Comparison of ENCODE assay signal across 21 mouse cellular contexts in genomic region chr14:97795385-97795952, GRCm38 (mm10).
DNase-seq lines count a peak whose midpoint lies in the region; ATAC-seq and TF ChIP-seq lines count a peak whose summit lies in the region.
"Had no signal": no experiment of that assay in that cellular context is flagged by ENCODE, and none has a peak within 500 bp of the region (broad histone marks: within the 10 kb centered on the region; RNA-seq: fewer than 3 reads in every experiment).

No protein-coding gene starts in this region.

- no peak overlapping the region for H3K9ac ChIP-seq in kidney, embryonic 16.5 days (replicated peaks; ENCODE audit: low read length)
- H3K9ac ChIP-seq in lung, embryonic 15.5 days: no peak overlapping the region
- H3K9ac ChIP-seq: embryonic facial prominence, embryonic 12.5 days; forebrain, embryonic 15.5 days; hindbrain, embryonic 12.5 days had no signal

- WGBS in kidney, adult 2 months: 68% methylated on average over 5 of the region's 5 CpGs
- 63% methylated on average over 5 of the region's 5 CpGs for WGBS in kidney, embryonic 16.5 days
- 45% methylated on average over 5 of the region's 5 CpGs for WGBS in lung, embryonic 15.5 days
- 68% methylated on average over 5 of the region's 5 CpGs for WGBS in lung, adult 2 months

- no peaks in the 10 kb centered on the region for H3K27me3 ChIP-seq in kidney, adult 2 months (replicated peaks; ENCODE audit: control insufficient read depth, insufficient read depth, low read length)
- H3K27me3 ChIP-seq in kidney, embryonic 16.5 days (ENCODE audit: insufficient read depth, low read length): no peaks in the 10 kb centered on the region
- H3K27me3 ChIP-seq in lung, embryonic 15.5 days: no peaks in the 10 kb centered on the region
- H3K27me3 ChIP-seq: CH12.LX; embryonic facial prominence, embryonic 12.5 days; forebrain, embryonic 15.5 days; hindbrain, embryonic 12.5 days; Patski had no signal

- no peak for TF ChIP-seq POLR2A in kidney, adult 2 months (IDR thresholded peaks at IDR 0.05; ENCODE audit: low read depth, low read length)
- no peak for TF ChIP-seq POLR2A in lung, adult 2 months (IDR thresholded peaks at IDR 0.05; ENCODE audit: borderline replicate concordance, extremely low read depth, low read depth, low read length)

- no peaks in the 10 kb centered on the region for H3K9me3 ChIP-seq in kidney, embryonic 16.5 days (ENCODE audit: low read length)
- no peaks in the 10 kb centered on the region for H3K9me3 ChIP-seq in lung, embryonic 15.5 days
- H3K9me3 ChIP-seq: embryonic facial prominence, embryonic 12.5 days; forebrain, embryonic 15.5 days; hindbrain, embryonic 12.5 days had no signal

- no peak overlapping the region for H3K27ac ChIP-seq in kidney, adult 2 months (ENCODE audit: insufficient read depth, low read depth, low read length)
- H3K27ac ChIP-seq in kidney, embryonic 16.5 days (ENCODE audit: low read length): no peak overlapping the region
- H3K27ac ChIP-seq in lung, embryonic 15.5 days: no peak overlapping the region
- H3K27ac ChIP-seq: embryonic facial prominence, embryonic 12.5 days; forebrain, embryonic 15.5 days; hindbrain, embryonic 12.5 days had no signal

- no peak overlapping the region for H3K4me2 ChIP-seq in kidney, embryonic 16.5 days (replicated peaks; ENCODE audit: low read depth, low read length)
- H3K4me2 ChIP-seq in lung, embryonic 15.5 days: no peak overlapping the region
- H3K4me2 ChIP-seq: embryonic facial prominence, embryonic 12.5 days; forebrain, embryonic 15.5 days; heart, embryonic 11.5 days; hindbrain, embryonic 12.5 days had no signal

- no peak for TF ChIP-seq CTCF in kidney, adult 2 months (conservative IDR thresholded peaks at IDR 0.05; ENCODE audit: insufficient read depth, insufficient read length, low read depth, low read length)
- TF ChIP-seq CTCF in lung, adult 2 months (IDR thresholded peaks at IDR 0.05; ENCODE audit: insufficient read depth, low read length): no peak

- DNase-seq in kidney, adult 2 months: peak; percentile 24
- no peak for DNase-seq in kidney, postnatal 4 days
- DNase-seq in kidney, postnatal 36 days: no peak
- DNase-seq in lung, adult 2 months: no peak
- peak; percentile 7 for DNase-seq in lung, postnatal 36 days
- DNase-seq: adrenal gland, postnatal 14 days; cerebellum, adult 11-12 months; cerebellum, adult 9-10 months; cerebellum, postnatal 25 days; gastrocnemius, postnatal 36 days; heart, adult 11 months; heart, postnatal 36 days had no signal

- H3K4me3 ChIP-seq in kidney, adult 2 months (ENCODE audit: insufficient read depth, low read depth, low read length): no peak overlapping the region
- no peak overlapping the region for H3K4me3 ChIP-seq in kidney, embryonic 16.5 days (ENCODE audit: low read length)
- H3K4me3 ChIP-seq in lung, embryonic 15.5 days: no peak overlapping the region
- no peak overlapping the region for H3K4me3 ChIP-seq in lung, adult 2 months (replicated peaks; ENCODE audit: extremely low read depth, low read depth, low read length)
- H3K4me3 ChIP-seq: embryonic facial prominence, embryonic 12.5 days; forebrain, embryonic 15.5 days; hindbrain, embryonic 12.5 days had no signal

- ATAC-seq in kidney, embryonic 16.5 days (ENCODE audit: low FRiP score, low TSS enrichment): peak; percentile 77
- peak; percentile 62; the same call in 1 of the 2 replicates for ATAC-seq in lung, embryonic 15.5 days (ENCODE audit: borderline replicate concordance, extremely low read depth, low FRiP score, low TSS enrichment)
- ATAC-seq: activated CD4-positive, CD25-positive, alpha-beta regulatory T cell, adult 4 months; forebrain, embryonic 15.5 days; Patski had no signal

- H3K4me1 ChIP-seq in kidney, adult 2 months (ENCODE audit: control insufficient read depth, insufficient read depth, low read length): no peaks in the 10 kb centered on the region
- no peaks in the 10 kb centered on the region for H3K4me1 ChIP-seq in kidney, embryonic 16.5 days (ENCODE audit: insufficient read depth, low read length)
- no peaks in the 10 kb centered on the region for H3K4me1 ChIP-seq in lung, embryonic 15.5 days
- no peaks in the 10 kb centered on the region for H3K4me1 ChIP-seq in lung, adult 2 months (ENCODE audit: control insufficient read depth, insufficient read depth, low read length)
- H3K4me1 ChIP-seq: embryonic facial prominence, embryonic 12.5 days; forebrain, embryonic 15.5 days; hindbrain, embryonic 12.5 days had no signal

- no peaks in the 10 kb centered on the region for H3K36me3 ChIP-seq in kidney, adult 2 months (ENCODE audit: control insufficient read depth, insufficient read depth, low read length)
- H3K36me3 ChIP-seq in kidney, embryonic 16.5 days (ENCODE audit: insufficient read depth, low read length): no peaks in the 10 kb centered on the region
- H3K36me3 ChIP-seq in lung, embryonic 15.5 days: no peaks in the 10 kb centered on the region
- H3K36me3 ChIP-seq: embryonic facial prominence, embryonic 12.5 days; forebrain, embryonic 15.5 days; hindbrain, embryonic 12.5 days had no signal

Comparison
In these comparisons a context has a peak if more than half of its experiments do, and no peak if none do; other contexts are left out.
1. DNase-seq: peak in kidney, adult 2 months (single experiment) and lung, postnatal 36 days (single experiment); none in kidney, postnatal 4 days (0 of 2), kidney, postnatal 36 days (0 of 2) and lung, adult 2 months (single experiment).